11 mouse cellular contexts compared by ENCODE assay signal in genomic region chr16:58281474-58281873, GRCm38 (mm10).
DNase-seq lines count a peak whose midpoint lies in the region; ATAC-seq and TF ChIP-seq lines count a peak whose summit lies in the region.
"Had no signal": no experiment of that assay in that cellular context is flagged by ENCODE, and none has a peak within 500 bp of the region (broad histone marks: within the 10 kb centered on the region; RNA-seq: fewer than 3 reads in every experiment).

No protein-coding gene starts in this region.

- no peaks in the 10 kb centered on the region for H3K36me3 ChIP-seq in forebrain, postnatal 0 days (ENCODE audit: insufficient read depth)
- H3K36me3 ChIP-seq in forebrain, embryonic 15.5 days: no peaks in the 10 kb centered on the region
- H3K36me3 ChIP-seq: stomach, embryonic 15.5 days had no signal

- no peak overlapping the region for H3K4me2 ChIP-seq in forebrain, postnatal 0 days (ENCODE audit: low read depth)
- no peak overlapping the region for H3K4me2 ChIP-seq in forebrain, embryonic 15.5 days (replicated peaks)
- H3K4me2 ChIP-seq: stomach, embryonic 15.5 days had no signal

- H3K4me1 ChIP-seq in forebrain, postnatal 0 days (ENCODE audit: insufficient read depth): no peaks in the 10 kb centered on the region
- no peaks in the 10 kb centered on the region for H3K4me1 ChIP-seq in forebrain, embryonic 15.5 days
- H3K4me1 ChIP-seq: stomach, embryonic 15.5 days had no signal

- DNase-seq in forebrain, postnatal 0 days: peak; percentile 52
- DNase-seq in left cerebral cortex, adult 2 months (ENCODE audit: extremely low spot score in 1 of 2, low spot score in 2 of 2): no peak
- DNase-seq in left cerebral cortex, postnatal 25 days (ENCODE audit: low spot score in 2 of 2): no peak
- peak; percentile 67 for DNase-seq in NIH3T3 (ENCODE audit: low read depth)
- peak; percentile 7 to 25 for DNase-seq in layer of hippocampus, postnatal 10 days (ENCODE audit: low spot score in 2 of 2)
- DNase-seq in yolk sac, embryonic 10.5 days (ENCODE audit: low spot score): no peak
- DNase-seq: adrenal gland, postnatal 25 days; cerebellum, adult 9-11 months had no signal

- peak; percentile 38; the same call in 1 of the 2 replicates for ATAC-seq in forebrain, postnatal 0 days
- ATAC-seq in forebrain, embryonic 15.5 days (replicated peaks): no peak
- no peak for ATAC-seq in erythroblast, adult 5-6 weeks (replicated peaks; ENCODE audit: low FRiP score, poor library complexity, severe bottlenecking)

- peak; percentile 64 for TF ChIP-seq CTCF in forebrain, postnatal 0 days (IDR thresholded peaks at IDR 0.05; ENCODE audit: low read depth)
- peak; percentile 37 for TF ChIP-seq CTCF in left cerebral cortex, adult 2 months (IDR thresholded peaks at IDR 0.05)

- H3K9ac ChIP-seq in forebrain, postnatal 0 days: no peak overlapping the region
- H3K9ac ChIP-seq in forebrain, embryonic 15.5 days (replicated peaks): no peak overlapping the region
- H3K9ac ChIP-seq: stomach, embryonic 15.5 days had no signal

- no peaks in the 10 kb centered on the region for H3K9me3 ChIP-seq in forebrain, postnatal 0 days (ENCODE audit: low read length)
- H3K9me3 ChIP-seq in forebrain, embryonic 15.5 days: no peaks in the 10 kb centered on the region
- H3K9me3 ChIP-seq: stomach, embryonic 15.5 days had no signal

- H3K27ac ChIP-seq in forebrain, postnatal 0 days (ENCODE audit: low read depth, low read length): no peak overlapping the region
- H3K27ac ChIP-seq in forebrain, embryonic 15.5 days (replicated peaks): no peak overlapping the region
- H3K27ac ChIP-seq in left cerebral cortex, adult 2 months: no peak overlapping the region
- H3K27ac ChIP-seq: stomach, embryonic 15.5 days had no signal

- intact Hi-C loops in left cerebral cortex, adult 2 months (cut with DNase I): loop anchor here (5.0 kb wide), 2 partner anchors 614 to 649 kb away; no protein-coding TSS in a partner anchor
- intact Hi-C loops in left cerebral cortex, postnatal 25 days (cut with DNase I): loop anchor here (5.0 to 10.0 kb wide), 3 partner anchors 537 to 649 kb away; no protein-coding TSS in a partner anchor

- H3K27me3 ChIP-seq in forebrain, postnatal 0 days (ENCODE audit: insufficient read depth, low read length): no peaks in the 10 kb centered on the region
- no peaks in the 10 kb centered on the region for H3K27me3 ChIP-seq in forebrain, embryonic 15.5 days
- H3K27me3 ChIP-seq: stomach, embryonic 15.5 days had no signal

- 41% methylated on average over 3 of the region's 3 CpGs for WGBS in forebrain, postnatal 0 days
- 43% methylated on average over 3 of the region's 3 CpGs for WGBS in forebrain, embryonic 15.5 days

- H3K4me3 ChIP-seq in forebrain, postnatal 0 days (ENCODE audit: low read depth, low read length): no peak overlapping the region
- H3K4me3 ChIP-seq in forebrain, embryonic 15.5 days: no peak overlapping the region
- H3K4me3 ChIP-seq in left cerebral cortex, adult 2 months: no peak overlapping the region
- H3K4me3 ChIP-seq: stomach, embryonic 15.5 days had no signal

Comparison
In these comparisons a context has a peak if more than half of its experiments do, and no peak if none do; other contexts are left out.
1. DNase-seq: peak in forebrain, postnatal 0 days (single experiment), NIH3T3 (single experiment) and layer of hippocampus, postnatal 10 days (2 of 2); none in left cerebral cortex, adult 2 months (0 of 2), left cerebral cortex, postnatal 25 days (0 of 2) and yolk sac, embryonic 10.5 days (single experiment).